Mouse (Mus musculus) liver, embryonic 12.5 days (tissue): ENCODE results near the gene Napepld. TPM values are rescaled to one million over a fixed set of nuclear protein-coding genes. Genes with fewer than 3 reads are reported as not detected.
"Not testable (repeated sequence)": the region's sequence is repeated elsewhere in the genome, so short reads cannot be mapped to it uniquely, and the experiment has no call there.

Experiments
- ATAC-seq: fragments of 200-750 bp; cut with Nextera tagmentation; 2 replicates; pipeline ENCODE4 v1.8.0; 2017; ENCODE audit warnings: moderate number of reproducible peaks, mild to moderate bottlenecking, moderate library complexity
- H3K27ac ChIP-seq: fragments of 300-500 bp; sonication (generic); 2 replicates; pipeline ENCODE4 v1.5.1; 2016; ENCODE audit warnings: mild to moderate bottlenecking
- H3K27me3 ChIP-seq: fragments of 300-500 bp; sonication (generic); replicated peaks from 2 replicates; pipeline ENCODE4 v1.6.1; 2016; ENCODE audit warnings: mild to moderate bottlenecking, moderate library complexity
- H3K36me3 ChIP-seq: fragments of 300-500 bp; sonication (generic); 2 replicates; pipeline ENCODE4 v1.6.1; 2016; ENCODE audit warnings: mild to moderate bottlenecking, moderate library complexity
- H3K4me1 ChIP-seq: fragments of 300-500 bp; sonication (generic); 2 replicates; pipeline ENCODE4 v1.6.1; 2016
- H3K4me2 ChIP-seq: fragments of 300-500 bp; sonication (generic); 2 replicates; pipeline ENCODE4 v1.6.1; 2016; ENCODE audit warnings: mild to moderate bottlenecking, moderate library complexity
- H3K4me3 ChIP-seq: fragments of 300-500 bp; sonication (generic); 2 replicates; pipeline ENCODE4 v1.5.1; 2016; ENCODE audit warnings: mild to moderate bottlenecking, moderate library complexity
- H3K9ac ChIP-seq: fragments of 300-500 bp; sonication (generic); 2 replicates; pipeline ENCODE4 v1.6.1; 2016; ENCODE audit warnings: mild to moderate bottlenecking, moderate library complexity
- H3K9me3 ChIP-seq: fragments of 300-500 bp; sonication (generic); replicated peaks from 2 replicates; pipeline ENCODE4 v1.6.1; 2016; ENCODE audit warnings: mild to moderate bottlenecking, moderate library complexity
- WGBS: fragments of 180-500 bp; shearing (Covaris S2); methylation state at CpG from one replicate; pipeline ENCODE4 v1.1.7; 2016; ENCODE audit not compliant: insufficient replicate concordance; 5-methylcytosine and 5-hydroxymethylcytosine counted together
- polyA plus RNA-seq: library from polyadenylated mRNA; unstranded; fragments of >200 nt; fragmentation: Nextera tagmentation; extraction: Ambion mirVana; gene quantifications from 2 replicates; pipeline ENCODE4 v1.2.1, GENCODE M21; 2016

The Napepld gene
- polyA plus RNA-seq, 1 experiment from 2014 or later = 1.6 TPM

DNA sequence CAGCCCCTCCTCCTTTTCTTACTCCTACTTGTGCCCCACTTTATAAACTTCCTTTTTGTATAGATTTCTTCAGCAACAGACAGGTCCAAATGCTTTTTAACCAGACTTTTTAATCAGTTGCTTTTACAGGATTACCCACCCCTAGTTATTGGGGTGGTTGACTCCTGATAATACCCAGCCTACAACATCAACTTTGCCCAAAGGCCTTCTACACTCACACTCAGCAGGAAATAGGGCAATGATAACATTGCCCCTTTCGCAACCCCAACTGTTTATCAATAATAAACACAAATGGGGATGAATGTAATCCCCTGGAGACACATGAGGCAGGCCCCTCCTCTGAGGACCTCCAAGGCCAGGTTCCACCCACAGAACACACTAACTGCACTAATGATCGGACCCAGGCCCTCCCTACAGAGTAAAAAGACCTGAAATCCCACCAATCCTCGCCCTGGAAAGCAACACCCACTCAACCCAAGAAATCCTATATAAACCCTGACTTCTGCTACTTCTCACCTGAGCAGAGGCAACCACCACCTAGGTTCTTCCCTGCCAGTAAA is 84.7 kb downstream of the Napepld start:
- H3K27ac ChIP-seq = no peak overlapping the region
- H3K36me3 ChIP-seq = no peaks in the 10 kb centered on the region
- 20% methylated on average over 3 of the region's 3 CpGs for WGBS
- no peak overlapping the region for H3K4me3 ChIP-seq
- H3K9me3 ChIP-seq = no peaks in the 10 kb centered on the region
- no peak overlapping the region for H3K4me2 ChIP-seq
- peak; percentile 74 for ATAC-seq
- H3K27me3 ChIP-seq = no peaks in the 10 kb centered on the region
- no peak overlapping the region for H3K9ac ChIP-seq
- H3K4me1 ChIP-seq = peaks cover 10% of the 10 kb centered on the region; the same call in 1 of the 2 replicates

DNA sequence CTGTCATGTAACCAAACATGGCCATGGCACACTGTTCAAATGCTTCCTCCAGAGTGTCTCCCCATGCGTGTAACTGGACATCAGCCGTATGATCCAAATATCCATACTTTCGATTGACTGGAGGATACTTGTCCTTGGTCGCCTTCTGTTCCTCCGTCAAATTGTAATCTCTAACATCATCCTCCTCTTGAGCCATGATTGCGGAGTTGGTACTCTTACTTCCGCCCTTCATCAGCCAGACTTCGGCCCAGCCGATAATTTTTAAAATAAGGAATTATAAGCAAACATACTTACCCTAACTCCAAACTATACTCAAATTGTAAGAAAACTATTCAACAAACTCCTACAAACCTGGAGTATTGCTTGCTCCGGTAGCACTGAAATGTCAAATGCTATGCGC is 86.9 kb downstream of the Napepld start:
- not testable (repeated sequence) for H3K9me3 ChIP-seq, H3K27ac ChIP-seq, H3K9ac ChIP-seq, H3K4me3 ChIP-seq, H3K27me3 ChIP-seq, ATAC-seq, H3K4me2 ChIP-seq, H3K36me3 ChIP-seq, H3K4me1 ChIP-seq
- WGBS = 90% methylated on average over 11 of the region's 11 CpGs

Other genes starting within 250 kb of the Napepld start
- gene Lrrc17, start 157.8 kb downstream of the Napepld start, polyA plus RNA-seq = 1.6 and 2.2 TPM in 2 replicates
- gene Fbxl13, start 55.8 kb downstream of the Napepld start, polyA plus RNA-seq = 0.06 and 0.23 TPM in 2 replicates
- 10.6 and 11.8 TPM in 2 replicates for gene Armc10, start 55.6 kb downstream of the Napepld start, polyA plus RNA-seq
- gene Pmpcb, start 35.7 kb upstream of the Napepld start, polyA plus RNA-seq = 49.2 and 53.7 TPM in 2 replicates
- 66.6 and 67.6 TPM in 2 replicates for gene Dnajc2, start 83.9 kb upstream of the Napepld start, polyA plus RNA-seq
- 188 and 189 TPM in 2 replicates for gene Psmc2, start 83.9 kb upstream of the Napepld start, polyA plus RNA-seq
- not detected in 2 replicates for gene Slc26a5, start 164.2 kb upstream of the Napepld start, polyA plus RNA-seq